Mouse (Mus musculus): ENCODE results near the gene Gm9736. TPM values are rescaled to one million over a fixed set of nuclear protein-coding genes. Genes with fewer than 3 reads are reported as not detected.
"Not testable (repeated sequence)": the region's sequence is repeated elsewhere in the genome, so short reads cannot be mapped to it uniquely, and the experiment has no call there.

The Gm9736 gene
- polyA plus RNA-seq, 1 experiment from 2014 or later = not detected

- DNase-seq (ENCODE audit: low spot score) = not testable (repeated sequence)
- WGBS = 57% methylated on average over 3 of the region's 5 CpGs
These were observed 9.0 kb downstream of the Gm9736 start, which contains the start of gene Gm18596 for GRCm38 (mm10) chr10:77741924-77742688. Gene Gm18596 (minus strand): TSS chr10:77742638.

GRCm38 (mm10) chr10:77738929-77739328 is 12.2 kb downstream of the Gm9736 start:
- DNase-seq (ENCODE audit: low spot score) (no peak), ATAC-seq (ENCODE audit: low read depth) (no peak)
- Histone ChIP-seq H3K27me3 (replicated peaks; ENCODE audit: control insufficient read depth, insufficient read depth, low read length) (no peaks in the 10 kb centered on the region), H3K9me3 (ENCODE audit: control insufficient read depth, low read length) (peaks cover 9% of the 10 kb centered on the region), H3K36me3 (ENCODE audit: control insufficient read depth, insufficient read depth, low read length) (no peaks in the 10 kb centered on the region), H3K4me3 (ENCODE audit: low read depth, low read length) (no peak overlapping the region), H3K4me2 (ENCODE audit: low read depth, low read length) (no peak overlapping the region), H3K4me1 (ENCODE audit: control insufficient read depth, insufficient read depth, low read length) (no peaks in the 10 kb centered on the region), H3K27ac (replicated peaks; ENCODE audit: low read depth, low read length) (no peak overlapping the region), H3K9ac (ENCODE audit: low read depth, low read length) (no peak overlapping the region)
- WGBS = 87% methylated on average over 4 of the region's 4 CpGs

More at GRCm38 (mm10) chr10:77741924-77742688, 9.0 kb downstream of the Gm9736 start, which contains the start of gene Gm18596:
- H3K4me2 ChIP-seq (ENCODE audit: low read depth, low read length); H3K4me1 ChIP-seq (ENCODE audit: control insufficient read depth, insufficient read depth, low read length); H3K27ac ChIP-seq (replicated peaks; ENCODE audit: low read depth, low read length); H3K9ac ChIP-seq (ENCODE audit: low read depth, low read length); H3K27me3 ChIP-seq (replicated peaks; ENCODE audit: control insufficient read depth, insufficient read depth, low read length); H3K4me3 ChIP-seq (ENCODE audit: low read depth, low read length); H3K9me3 ChIP-seq (ENCODE audit: control insufficient read depth, low read length); ATAC-seq (ENCODE audit: low read depth); H3K36me3 ChIP-seq (ENCODE audit: control insufficient read depth, insufficient read depth, low read length): not testable (repeated sequence)

GRCm38 (mm10) chr10:77735928-77736327 is 15.2 kb downstream of the Gm9736 start:
- H3K4me1 ChIP-seq (ENCODE audit: control insufficient read depth, insufficient read depth, low read length) = no peaks in the 10 kb centered on the region
- 91% methylated on average over 1 of the region's 1 CpGs for WGBS
- peaks cover 9% of the 10 kb centered on the region for H3K9me3 ChIP-seq (ENCODE audit: control insufficient read depth, low read length)
- H3K9ac ChIP-seq (ENCODE audit: low read depth, low read length) = no peak overlapping the region
- H3K27ac ChIP-seq (replicated peaks; ENCODE audit: low read depth, low read length) = no peak overlapping the region
- no peak overlapping the region for H3K4me3 ChIP-seq (ENCODE audit: low read depth, low read length)
- H3K27me3 ChIP-seq (replicated peaks; ENCODE audit: control insufficient read depth, insufficient read depth, low read length) = no peaks in the 10 kb centered on the region
- DNase-seq (ENCODE audit: low spot score) (no peak), ATAC-seq (ENCODE audit: low read depth) (no peak)
- no peaks in the 10 kb centered on the region for H3K36me3 ChIP-seq (ENCODE audit: control insufficient read depth, insufficient read depth, low read length)
- no peak overlapping the region for H3K4me2 ChIP-seq (ENCODE audit: low read depth, low read length)

GRCm38 (mm10) chr10:77729241-77729640 is 21.9 kb downstream of the Gm9736 start:
- H3K27me3 ChIP-seq (replicated peaks; ENCODE audit: control insufficient read depth, insufficient read depth, low read length) = no peaks in the 10 kb centered on the region
- WGBS = 45% methylated on average over 4 of the region's 4 CpGs
- H3K36me3 ChIP-seq (ENCODE audit: control insufficient read depth, insufficient read depth, low read length) = no peaks in the 10 kb centered on the region
- H3K9me3 ChIP-seq (ENCODE audit: control insufficient read depth, low read length) = peaks cover 3% of the 10 kb centered on the region; the same call in 1 of the 2 replicates
- no peak for DNase-seq (ENCODE audit: low spot score)
- H3K4me2 ChIP-seq (ENCODE audit: low read depth, low read length) = no peak overlapping the region
- H3K4me3 ChIP-seq (ENCODE audit: low read depth, low read length) = no peak overlapping the region
- H3K27ac ChIP-seq (replicated peaks; ENCODE audit: low read depth, low read length) = no peak overlapping the region
- no peak for ATAC-seq (ENCODE audit: low read depth)
- no peak overlapping the region for H3K9ac ChIP-seq (ENCODE audit: low read depth, low read length)
- H3K4me1 ChIP-seq (ENCODE audit: control insufficient read depth, insufficient read depth, low read length) = no peaks in the 10 kb centered on the region

- Histone ChIP-seq H3K27ac (replicated peaks; ENCODE audit: low read depth, low read length) (no peak overlapping the region), H3K36me3 (ENCODE audit: control insufficient read depth, insufficient read depth, low read length) (no peaks in the 10 kb centered on the region), H3K4me2 (ENCODE audit: low read depth, low read length) (no peak overlapping the region), H3K27me3 (replicated peaks; ENCODE audit: control insufficient read depth, insufficient read depth, low read length) (no peaks in the 10 kb centered on the region), H3K9me3 (ENCODE audit: control insufficient read depth, low read length) (no peaks in the 10 kb centered on the region), H3K4me1 (ENCODE audit: control insufficient read depth, insufficient read depth, low read length) (no peaks in the 10 kb centered on the region), H3K4me3 (ENCODE audit: low read depth, low read length) (no peak overlapping the region), H3K9ac (ENCODE audit: low read depth, low read length) (no peak overlapping the region)
- WGBS = 63% methylated on average over 4 of the region's 4 CpGs
- ATAC-seq (ENCODE audit: low read depth) = no peak
- DNase-seq (ENCODE audit: low spot score) = no peak
These were observed 22.9 kb downstream of the Gm9736 start for GRCm38 (mm10) chr10:77728280-77728679.

GRCm38 (mm10) chr10:77726186-77726585 is 25.0 kb downstream of the Gm9736 start, which contains the start of gene Gm10100:
Gene Gm10100 (plus strand): TSS chr10:77726486.
- Histone ChIP-seq H3K27me3 (replicated peaks; ENCODE audit: control insufficient read depth, insufficient read depth, low read length) (no peaks in the 10 kb centered on the region), H3K4me3 (ENCODE audit: low read depth, low read length) (no peak within 1 kb of the TSS), H3K9ac (ENCODE audit: low read depth, low read length) (no peak within 1 kb of the TSS), H3K36me3 (ENCODE audit: control insufficient read depth, insufficient read depth, low read length) (no peaks in the 10 kb centered on the region), H3K4me2 (ENCODE audit: low read depth, low read length) (no peak within 1 kb of the TSS), H3K4me1 (ENCODE audit: control insufficient read depth, insufficient read depth, low read length) (no peaks in the 10 kb centered on the region), H3K9me3 (ENCODE audit: control insufficient read depth, low read length) (no peaks in the 10 kb centered on the region), H3K27ac (replicated peaks; ENCODE audit: low read depth, low read length) (no peak within 1 kb of the TSS)
- ATAC-seq (ENCODE audit: low read depth) (no peak), DNase-seq (ENCODE audit: low spot score) (no peak)
- 31% methylated on average over 3 of the region's 3 CpGs for WGBS

GRCm38 (mm10) chr10:77724855-77725254 is 26.3 kb downstream of the Gm9736 start:
- H3K9ac ChIP-seq (ENCODE audit: low read depth, low read length) = no peak overlapping the region
- H3K27me3 ChIP-seq (replicated peaks; ENCODE audit: control insufficient read depth, insufficient read depth, low read length) = no peaks in the 10 kb centered on the region
- H3K9me3 ChIP-seq (ENCODE audit: control insufficient read depth, low read length) = no peaks in the 10 kb centered on the region
- no peak overlapping the region for H3K4me2 ChIP-seq (ENCODE audit: low read depth, low read length)
- ATAC-seq (ENCODE audit: low read depth) (no peak), DNase-seq (ENCODE audit: low spot score) (no peak)
- no peak overlapping the region for H3K27ac ChIP-seq (replicated peaks; ENCODE audit: low read depth, low read length)
- no peak overlapping the region for H3K4me3 ChIP-seq (ENCODE audit: low read depth, low read length)
- H3K4me1 ChIP-seq (ENCODE audit: control insufficient read depth, insufficient read depth, low read length) = no peaks in the 10 kb centered on the region
- no peaks in the 10 kb centered on the region for H3K36me3 ChIP-seq (ENCODE audit: control insufficient read depth, insufficient read depth, low read length)
- WGBS = 73% methylated on average over 8 of the region's 8 CpGs

GRCm38 (mm10) chr10:77720299-77720698 is 30.9 kb downstream of the Gm9736 start, which contains the start of gene Krtap12-1:
Gene Krtap12-1 (plus strand): TSS chr10:77720599.
- H3K27me3 ChIP-seq (replicated peaks; ENCODE audit: control insufficient read depth, insufficient read depth, low read length); H3K9me3 ChIP-seq (ENCODE audit: control insufficient read depth, low read length); H3K36me3 ChIP-seq (ENCODE audit: control insufficient read depth, insufficient read depth, low read length); H3K4me3 ChIP-seq (ENCODE audit: low read depth, low read length); DNase-seq (ENCODE audit: low spot score); ATAC-seq (ENCODE audit: low read depth); H3K9ac ChIP-seq (ENCODE audit: low read depth, low read length); H3K4me2 ChIP-seq (ENCODE audit: low read depth, low read length); H3K27ac ChIP-seq (replicated peaks; ENCODE audit: low read depth, low read length); H3K4me1 ChIP-seq (ENCODE audit: control insufficient read depth, insufficient read depth, low read length): not testable (repeated sequence)
- 88% methylated on average over 1 of the region's 1 CpGs for WGBS

GRCm38 (mm10) chr10:77715507-77715906 is 35.6 kb downstream of the Gm9736 start, which contains the start of gene Gm10142:
Gene Gm10142 (plus strand): TSS chr10:77715807.
- 80% methylated on average over 1 of the region's 1 CpGs for WGBS
- Histone ChIP-seq H3K36me3 (ENCODE audit: control insufficient read depth, insufficient read depth, low read length) (no peaks in the 10 kb centered on the region), H3K27me3 (replicated peaks; ENCODE audit: control insufficient read depth, insufficient read depth, low read length) (no peaks in the 10 kb centered on the region), H3K4me3 (ENCODE audit: low read depth, low read length) (no peak within 1 kb of the TSS), H3K9ac (ENCODE audit: low read depth, low read length) (no peak within 1 kb of the TSS), H3K27ac (replicated peaks; ENCODE audit: low read depth, low read length) (no peak within 1 kb of the TSS), H3K4me1 (ENCODE audit: control insufficient read depth, insufficient read depth, low read length) (no peaks in the 10 kb centered on the region), H3K9me3 (ENCODE audit: control insufficient read depth, low read length) (peaks cover 7% of the 10 kb centered on the region; the same call in 1 of the 2 replicates), H3K4me2 (ENCODE audit: low read depth, low read length) (no peak within 1 kb of the TSS)
- no peak for ATAC-seq (ENCODE audit: low read depth)
- DNase-seq (ENCODE audit: low spot score) = no peak
